In genomic region chr7:25237249-25238014, GRCm38 (mm10) we compare ENCODE assay signal across 8 mouse cellular contexts. TPM values are rescaled to one million over a fixed set of nuclear protein-coding genes. Genes with fewer than 3 reads are reported as not detected.
DNase-seq lines count a peak whose midpoint lies in the region; ATAC-seq and TF ChIP-seq lines count a peak whose summit lies in the region.

Gene Gsk3a, minus strand, starts transcription at chr7:25237851.

- peaks cover 9% of the 10 kb centered on the region for H3K4me1 ChIP-seq in embryonic fibroblast, embryonic 13.5 days (ENCODE audit: control insufficient read depth, insufficient read depth, low read length)
- H3K4me1 ChIP-seq in kidney, embryonic 15.5 days: peaks cover 44% of the 10 kb centered on the region
- H3K4me1 ChIP-seq in stomach, embryonic 16.5 days (ENCODE audit: control insufficient read depth, insufficient read depth, low read length): peaks cover 23% of the 10 kb centered on the region

- H3K9me3 ChIP-seq in kidney, embryonic 15.5 days (replicated peaks): no peaks in the 10 kb centered on the region
- no peaks in the 10 kb centered on the region for H3K9me3 ChIP-seq in stomach, embryonic 16.5 days (replicated peaks; ENCODE audit: control insufficient read depth, low read length)

- H3K4me2 ChIP-seq in kidney, embryonic 15.5 days: peak within 1 kb of the TSS; percentile 80
- H3K4me2 ChIP-seq in stomach, embryonic 16.5 days (ENCODE audit: low read depth, low read length): peak within 1 kb of the TSS; percentile 77

- H3K27ac ChIP-seq in embryonic fibroblast, embryonic 13.5 days (ENCODE audit: insufficient read depth, low read length): peak within 1 kb of the TSS; percentile 93
- H3K27ac ChIP-seq in kidney, embryonic 15.5 days: peak within 1 kb of the TSS; percentile 91
- H3K27ac ChIP-seq in stomach, embryonic 16.5 days (ENCODE audit: low read length): peak within 1 kb of the TSS; percentile 87

- H3K36me3 ChIP-seq in kidney, embryonic 15.5 days: peaks cover 42% of the 10 kb centered on the region
- H3K36me3 ChIP-seq in stomach, embryonic 16.5 days (ENCODE audit: control insufficient read depth, insufficient read depth, low read length): no peaks in the 10 kb centered on the region

- no peaks in the 10 kb centered on the region for H3K27me3 ChIP-seq in kidney, embryonic 15.5 days
- no peaks in the 10 kb centered on the region for H3K27me3 ChIP-seq in stomach, embryonic 16.5 days (ENCODE audit: control insufficient read depth, insufficient read depth, low read length)

- peak; percentile 90 for ATAC-seq in kidney, embryonic 15.5 days (replicated peaks; ENCODE audit: low FRiP score)
- ATAC-seq in monocyte, adult 5-6 weeks (replicated peaks; ENCODE audit: insufficient number of reproducible peaks, low FRiP score, low TSS enrichment, poor library complexity, severe bottlenecking): peak; percentile 69
- ATAC-seq in stomach, embryonic 16.5 days (ENCODE audit: insufficient read depth, low FRiP score): peak; percentile 90

- TF ChIP-seq CTCF in embryonic fibroblast, embryonic 13.5 days (IDR thresholded peaks at IDR 0.05; ENCODE audit: borderline replicate concordance, insufficient read depth, low read length): no peak

- peak within 1 kb of the TSS; percentile 99 for H3K9ac ChIP-seq in kidney, embryonic 15.5 days
- H3K9ac ChIP-seq in stomach, embryonic 16.5 days (ENCODE audit: low read length): peak within 1 kb of the TSS; percentile 98

- DNase-seq in 3T3-L1 (ENCODE audit: low read depth, low spot score) (peak; percentile 93), liver (peak; percentile 97)
- DNase-seq in adrenal gland, postnatal 25 days: peak; percentile 95
- peak; percentile 97 to 99 for DNase-seq in heart, adult 9 months (ENCODE audit: low spot score in 2 of 2)

- whole genome bisulfite sequencing in kidney, embryonic 15.5 days: under 1% methylated on average over 72 of the region's 76 CpGs
- under 1% methylated on average over 76 of the region's 76 CpGs for WGBS in stomach, embryonic 16.5 days

- peak; percentile 45; the same call in 1 of the 2 replicates for TF ChIP-seq POLR2A in embryonic fibroblast, embryonic 13.5 days (IDR thresholded peaks at IDR 0.05; ENCODE audit: low read depth, low read length)

- H3K4me3 ChIP-seq in embryonic fibroblast, embryonic 13.5 days (ENCODE audit: insufficient read depth, low read length): peak within 1 kb of the TSS; percentile 72
- H3K4me3 ChIP-seq in kidney, embryonic 15.5 days (replicated peaks): peak within 1 kb of the TSS; percentile 96
- peak within 1 kb of the TSS; percentile 87 for H3K4me3 ChIP-seq in stomach, embryonic 16.5 days (replicated peaks; ENCODE audit: low read length)

RNA-seq across cellular contexts. Expression of gene Gsk3a, which starts in this region (rescaled TPM):
- total RNA-seq in adrenal gland, postnatal 25 days (2021): 97.4 and 108 TPM in 2 replicates
- polyA plus RNA-seq in embryonic fibroblast, embryonic 13.5 days (2011; ENCODE audit: insufficient read length, low read depth, missing spikeins): 70.6 and 72.5 TPM in 2 replicates
- polyA plus RNA-seq in kidney, embryonic 15.5 days (2015; fragmentation: Nextera tagmentation; extraction: Ambion mirVana): 10.7 and 12.1 TPM in 2 replicates
- 42.8 to 71.0 TPM (median 43.0 TPM) in 3 replicates for total RNA-seq in monocyte, adult 5-6 weeks (2017)
- 5.7 and 6.3 TPM in 2 replicates for polyA plus RNA-seq in stomach, embryonic 16.5 days (2015; fragmentation: Nextera tagmentation; extraction: Ambion mirVana)

Comparison
In these comparisons a context has a peak if more than half of its experiments do, and no peak if none do; other contexts are left out.
1. Peak in every context shown above with its lines: DNase-seq, ATAC-seq, H3K4me3 ChIP-seq and H3K27ac ChIP-seq.